Mouse (Mus musculus) spleen, adult 2 months (tissue): ENCODE measurements at regions not wholly inside any gene's neighbourhood (a gene's known extent, or its start where the extent isn't known, plus 50 kb on each side); places are given as distances from the start of the nearest gene placed in this dataset.

Source experiments
- DNase-seq, 2 experiments: peaks; one replicate each; pipeline versions ENCODE4 v3.0.0 to v3.0.0-alpha.2; 2012 to 2021; ENCODE audit warnings: low spot score in 2 of 2, low read depth in 1 of 2
- H3K27ac ChIP-seq: fragments of 200-500 bp; 2 replicates; pipeline ENCODE4 v1.5.1; 2012; ENCODE audit warnings: low read length, inconsistent platforms; ENCODE audit not compliant: insufficient read depth
- H3K27me3 ChIP-seq: fragments of 200-500 bp; 2 replicates; pipeline ENCODE4 v1.6.1; 2012; ENCODE audit warnings: mild to moderate bottlenecking, moderate library complexity, low read length, inconsistent platforms; ENCODE audit not compliant: control insufficient read depth, insufficient read depth
- H3K36me3 ChIP-seq: fragments of 200-500 bp; 2 replicates; pipeline ENCODE4 v1.6.1; 2012; ENCODE audit warnings: mild to moderate bottlenecking, low read length, inconsistent platforms; ENCODE audit not compliant: control insufficient read depth, insufficient read depth
- H3K4me1 ChIP-seq: fragments of 200-500 bp; 2 replicates; pipeline ENCODE4 v1.6.1; 2011; ENCODE audit warnings: inconsistent platforms; ENCODE audit not compliant: control insufficient read depth, insufficient read depth, insufficient read length
- H3K4me3 ChIP-seq: fragments of 200-500 bp; 2 replicates; pipeline ENCODE4 v1.5.1; 2011; ENCODE audit warnings: mild to moderate bottlenecking, inconsistent platforms; ENCODE audit not compliant: insufficient read depth, insufficient read length; ENCODE audit errors: extremely low read depth
- CTCF ChIP-seq: fragments of 200-500 bp; IDR thresholded peaks from 2 replicates; pipeline ENCODE4 v1.5.1; 2011; ENCODE audit warnings: mild to moderate bottlenecking, inconsistent platforms; ENCODE audit not compliant: insufficient read depth, insufficient read length, insufficient replicate concordance; ENCODE audit errors: extremely low read depth
- POLR2A ChIP-seq: fragments of 200-500 bp; IDR thresholded peaks from 2 replicates; pipeline ENCODE4 v1.6.1; 2011; ENCODE audit warnings: low read depth, low read length, inconsistent platforms
- WGBS: fragments of 180-500 bp; shearing (Covaris S2); methylation state at CpG from one replicate; pipeline ENCODE4 v1.1.7; 2018; 5-methylcytosine and 5-hydroxymethylcytosine counted together

GRCm38 (mm10) chr8:44155705-44156321 lies 446.0 kb upstream of the Adam34 start:
- DNase-seq, result no peak
- 77% methylated on average over 8 of the region's 8 CpGs for WGBS
- TF ChIP-seq CTCF (no peak), POLR2A (no peak)
- Histone ChIP-seq H3K4me3 (no peak overlapping the region), H3K36me3 (no peaks in the 10 kb centered on the region), H3K27ac (no peak overlapping the region), H3K4me1 (no peaks in the 10 kb centered on the region), H3K27me3 (no peaks in the 10 kb centered on the region)

- Histone ChIP-seq H3K4me3 (no peak overlapping the region), H3K4me1 (no peaks in the 10 kb centered on the region), H3K36me3 (no peaks in the 10 kb centered on the region), H3K27ac (no peak overlapping the region), H3K27me3 (no peaks in the 10 kb centered on the region)
- DNase-seq, result no peak
- no peak for TF ChIP-seq POLR2A
- TF ChIP-seq CTCF, result no peak
- 66% methylated on average over 6 of the region's 6 CpGs for WGBS
These were observed 455.3 kb upstream of the Adam34 start for GRCm38 (mm10) chr8:44165115-44165514.

GRCm38 (mm10) chr8:44177016-44177415 lies 467.2 kb upstream of the Adam34 start:
- Histone ChIP-seq H3K27ac (no peak overlapping the region), H3K27me3 (no peaks in the 10 kb centered on the region), H3K36me3 (no peaks in the 10 kb centered on the region), H3K4me3 (no peak overlapping the region), H3K4me1 (no peaks in the 10 kb centered on the region)
- DNase-seq, result no peak
- WGBS, result 40% methylated on average over 4 of the region's 4 CpGs
- TF ChIP-seq CTCF (no peak), POLR2A (no peak)

GRCm38 (mm10) chr8:44202228-44202627 lies 492.4 kb upstream of the Adam34 start:
- no peak for DNase-seq
- TF ChIP-seq POLR2A (no peak), CTCF (no peak)
- no peaks in the 10 kb centered on the region for H3K4me1 ChIP-seq
- H3K4me3 ChIP-seq, result no peak overlapping the region
- no peak overlapping the region for H3K27ac ChIP-seq
- no peaks in the 10 kb centered on the region for H3K36me3 ChIP-seq
- H3K27me3 ChIP-seq, result no peaks in the 10 kb centered on the region
- 81% methylated on average over 2 of the region's 2 CpGs for WGBS

GRCm38 (mm10) chr8:44206391-44207170 lies 496.7 kb upstream of the Adam34 start:
- H3K4me1 ChIP-seq, result no peaks in the 10 kb centered on the region
- DNase-seq, result no peak
- no peak overlapping the region for H3K4me3 ChIP-seq
- no peaks in the 10 kb centered on the region for H3K36me3 ChIP-seq
- H3K27me3 ChIP-seq, result no peaks in the 10 kb centered on the region
- TF ChIP-seq POLR2A, result no peak
- TF ChIP-seq CTCF, result no peak
- WGBS, result 79% methylated on average over 11 of the region's 11 CpGs
- H3K27ac ChIP-seq, result no peak overlapping the region

- DNase-seq, result no peak
- Histone ChIP-seq H3K36me3 (no peaks in the 10 kb centered on the region), H3K27ac (no peak overlapping the region), H3K27me3 (no peaks in the 10 kb centered on the region), H3K4me3 (no peak overlapping the region), H3K4me1 (no peaks in the 10 kb centered on the region)
- WGBS, result 80% methylated on average over 1 of the region's 1 CpGs
- no peak for TF ChIP-seq CTCF
These were observed 512.5 kb upstream of the Adam34 start for GRCm38 (mm10) chr8:44222346-44222745.

GRCm38 (mm10) chr8:44252393-44252792 lies 542.5 kb upstream of the Adam34 start:
- no peaks in the 10 kb centered on the region for H3K36me3 ChIP-seq
- WGBS, result 87% methylated on average over 3 of the region's 3 CpGs
- TF ChIP-seq CTCF (no peak), POLR2A (no peak)
- no peak overlapping the region for H3K27ac ChIP-seq
- no peaks in the 10 kb centered on the region for H3K27me3 ChIP-seq
- no peak for DNase-seq
- no peak overlapping the region for H3K4me3 ChIP-seq
- H3K4me1 ChIP-seq, result no peaks in the 10 kb centered on the region
